ENCODE assay signal across 22 mouse cellular contexts in genomic region chr8:86734954-86735353, GRCm38 (mm10). TPM values are rescaled to one million over a fixed set of nuclear protein-coding genes. Genes with fewer than 3 reads are reported as not detected.
DNase-seq lines count a peak whose midpoint lies in the region; ATAC-seq and TF ChIP-seq lines count a peak whose summit lies in the region.
"Had no signal": no experiment of that assay in that cellular context is flagged by ENCODE, and none has a peak within 500 bp of the region (broad histone marks: within the 10 kb centered on the region; RNA-seq: fewer than 3 reads in every experiment).

No protein-coding gene starts in this region.

- H3K4me2 ChIP-seq in heart, embryonic 13.5 days: no peak overlapping the region
- no peak overlapping the region for H3K4me2 ChIP-seq in kidney, postnatal 0 days (ENCODE audit: low read length)
- H3K4me2 ChIP-seq: embryonic facial prominence, embryonic 13.5 days; forebrain, embryonic 13.5 days; heart, embryonic 11.5 days; hindbrain, embryonic 14.5 days; intestine, embryonic 15.5 days had no signal

- H3K27me3 ChIP-seq in heart, embryonic 13.5 days (replicated peaks): no peaks in the 10 kb centered on the region
- H3K27me3 ChIP-seq in kidney, postnatal 0 days (ENCODE audit: insufficient read depth, low read length): no peaks in the 10 kb centered on the region
- H3K27me3 ChIP-seq: embryonic facial prominence, embryonic 13.5 days; forebrain, embryonic 13.5 days; intestine, embryonic 15.5 days had no signal

- H3K36me3 ChIP-seq in heart, embryonic 13.5 days: no peaks in the 10 kb centered on the region
- no peaks in the 10 kb centered on the region for H3K36me3 ChIP-seq in kidney, postnatal 0 days (ENCODE audit: insufficient read depth, low read length)
- H3K36me3 ChIP-seq: embryonic facial prominence, embryonic 13.5 days; intestine, embryonic 15.5 days had no signal

- H3K9ac ChIP-seq in heart, embryonic 13.5 days: no peak overlapping the region
- H3K9ac ChIP-seq in kidney, postnatal 0 days (ENCODE audit: low read depth, low read length): no peak overlapping the region
- H3K9ac ChIP-seq: embryonic facial prominence, embryonic 13.5 days; forebrain, embryonic 13.5 days; forebrain, postnatal 0 days; hindbrain, embryonic 14.5 days; intestine, embryonic 15.5 days had no signal

- peak overlapping the region; percentile 62 for H3K27ac ChIP-seq in heart, embryonic 13.5 days (replicated peaks)
- H3K27ac ChIP-seq in kidney, postnatal 0 days: 0 out of 2 replicates have a peak overlapping the region, but pooled peaks have one; percentile 3
- H3K27ac ChIP-seq: embryonic facial prominence, embryonic 13.5 days; forebrain, embryonic 13.5 days; hindbrain, embryonic 10.5 days; hindbrain, embryonic 14.5 days; intestine, embryonic 15.5 days had no signal

- peaks cover 64% of the 10 kb centered on the region for H3K4me1 ChIP-seq in heart, embryonic 13.5 days
- peaks cover 17% of the 10 kb centered on the region for H3K4me1 ChIP-seq in kidney, postnatal 0 days (replicated peaks; ENCODE audit: insufficient read depth, low read length)

- no peaks in the 10 kb centered on the region for H3K9me3 ChIP-seq in heart, embryonic 13.5 days
- H3K9me3 ChIP-seq in kidney, postnatal 0 days (replicated peaks; ENCODE audit: low read length): no peaks in the 10 kb centered on the region
- H3K9me3 ChIP-seq: embryonic facial prominence, embryonic 13.5 days; forebrain, embryonic 13.5 days; G1E; hindbrain, embryonic 10.5 days; intestine, embryonic 15.5 days had no signal

- intact Hi-C loops in heart, postnatal 36 days (cut with DNase I): no loop called here

- DNase-seq in heart, postnatal 36 days: no peak
- no peak for DNase-seq in kidney, postnatal 0 days (ENCODE audit: low spot score)
- DNase-seq in kidney, postnatal 4 days: no peak
- DNase-seq in naive thymus-derived CD4-positive, alpha-beta T cell, adult 2 months (ENCODE audit: low read depth): peak; percentile 51
- DNase-seq in adrenal gland, postnatal 10 days: no peak
- DNase-seq: adrenal gland, adult 8-10 months; cerebellum, adult 11 months; cerebellum, adult 8-10 months; cerebellum, postnatal 14 days; forebrain, postnatal 0 days; gastrocnemius, postnatal 36 days; heart, postnatal 10 days had no signal

- no peak for ATAC-seq in heart, embryonic 13.5 days (ENCODE audit: extremely low read depth, insufficient number of reproducible peaks, low FRiP score, low TSS enrichment)
- ATAC-seq in kidney, postnatal 0 days (replicated peaks; ENCODE audit: low FRiP score, low read depth): no peak
- ATAC-seq in granulocyte monocyte progenitor cell, adult 5-6 weeks (replicated peaks; ENCODE audit: poor library complexity, severe bottlenecking): peak; percentile 62
- ATAC-seq in erythroblast, adult 5-6 weeks (replicated peaks; ENCODE audit: low FRiP score, poor library complexity, severe bottlenecking): no peak
- ATAC-seq: forebrain, embryonic 13.5 days; forebrain, postnatal 0 days; intestine, embryonic 15.5 days had no signal

- TF ChIP-seq CTCF in kidney, postnatal 0 days (IDR thresholded peaks at IDR 0.05; ENCODE audit: low read depth): no peak

- 66% methylated on average over 1 of the region's 1 CpGs for WGBS in heart, embryonic 13.5 days
- 70% methylated on average over 1 of the region's 1 CpGs for WGBS in kidney, postnatal 0 days

- H3K4me3 ChIP-seq in heart, embryonic 13.5 days: no peak overlapping the region
- H3K4me3 ChIP-seq in kidney, postnatal 0 days (replicated peaks; ENCODE audit: low read depth, low read length): no peak overlapping the region
- H3K4me3 ChIP-seq: embryonic facial prominence, embryonic 13.5 days; forebrain, embryonic 13.5 days; hindbrain, embryonic 10.5 days; intestine, embryonic 15.5 days had no signal

RNA-seq across cellular contexts. Expression of gene Gm10638, which starts 10.5 kb away (rescaled TPM):
- polyA plus RNA-seq in heart, embryonic 13.5 days (2015; fragmentation: Nextera tagmentation; extraction: Ambion mirVana): 3.0 and 3.3 TPM in 2 replicates
- 1 to 10 TPM; 3.5 to 3.8 TPM for total RNA-seq in heart, postnatal 36 days (2021)
- 6.5 and 6.9 TPM in 2 replicates for polyA plus RNA-seq in kidney, postnatal 0 days (2015; fragmentation: Nextera tagmentation; extraction: Ambion mirVana)
- total RNA-seq in granulocyte monocyte progenitor cell, adult 5-6 weeks (2014; fragmentation: Nextera tagmentation): not detected in 2 replicates
- total RNA-seq in granulocyte monocyte progenitor cell, adult 5-6 weeks (2017): 0.36 TPM in 1 of 2 replicates, not detected in the other
- total RNA-seq in adrenal gland, postnatal 10 days (2021): 1 to 10 TPM; 2.8 to 2.9 TPM
- not detected in 2 replicates for total RNA-seq in erythroblast, adult 5-6 weeks (2015; ENCODE audit: low replicate concordance)
- not detected in 2 replicates for total RNA-seq in erythroblast, adult 5-6 weeks (2017; ENCODE audit: low replicate concordance)

RNA-seq across cellular contexts. Expression of gene Siah1a, which starts 10.8 kb away (rescaled TPM):
- polyA plus RNA-seq in heart, embryonic 13.5 days (2015; fragmentation: Nextera tagmentation; extraction: Ambion mirVana): 30.1 and 30.8 TPM in 2 replicates
- 10 to 100 TPM; 16.1 to 17.7 TPM for total RNA-seq in heart, postnatal 36 days (2021)
- 48.0 and 50.1 TPM in 2 replicates for polyA plus RNA-seq in kidney, postnatal 0 days (2015; fragmentation: Nextera tagmentation; extraction: Ambion mirVana)
- 8.1 and 14.1 TPM in 2 replicates for total RNA-seq in granulocyte monocyte progenitor cell, adult 5-6 weeks (2014; fragmentation: Nextera tagmentation)
- total RNA-seq in granulocyte monocyte progenitor cell, adult 5-6 weeks (2017): 14.5 and 21.0 TPM in 2 replicates
- 10 to 100 TPM; 19.4 to 23.0 TPM for total RNA-seq in adrenal gland, postnatal 10 days (2021)
- 21.1 and 34.4 TPM in 2 replicates for total RNA-seq in erythroblast, adult 5-6 weeks (2015; ENCODE audit: low replicate concordance)
- total RNA-seq in erythroblast, adult 5-6 weeks (2017; ENCODE audit: low replicate concordance): 32.7 and 42.7 TPM in 2 replicates
